Mouse (Mus musculus) hindbrain, embryonic 10.5 days (tissue): ENCODE data around the gene Ganab. TPM values are rescaled to one million over a fixed set of nuclear protein-coding genes. Genes with fewer than 3 reads are reported as not detected.

Source experiments
- DNase-seq: peaks from one replicate; pipeline ENCODE4 v3.0.0-alpha.2; 2017; ENCODE audit warnings: low spot score
- H3K27ac ChIP-seq: fragments of 300-500 bp; sonication (generic); 2 replicates; pipeline ENCODE4 v1.5.1; 2016; ENCODE audit warnings: mild to moderate bottlenecking, moderate library complexity
- H3K27me3 ChIP-seq: fragments of 300-500 bp; sonication (generic); 2 replicates; pipeline ENCODE4 v1.6.1; 2016; ENCODE audit warnings: mild to moderate bottlenecking; ENCODE audit not compliant: poor library complexity, insufficient read depth, severe bottlenecking
- H3K36me3 ChIP-seq: fragments of 300-500 bp; sonication (generic); 2 replicates; pipeline ENCODE4 v1.6.1; 2016; ENCODE audit warnings: mild to moderate bottlenecking, moderate library complexity
- H3K4me1 ChIP-seq: fragments of 300-500 bp; sonication (generic); replicated peaks from 2 replicates; pipeline ENCODE4 v1.6.1; 2016; ENCODE audit warnings: mild to moderate bottlenecking
- H3K4me3 ChIP-seq: fragments of 300-500 bp; sonication (generic); 2 replicates; pipeline ENCODE4 v1.5.1; 2016; ENCODE audit warnings: mild to moderate bottlenecking, moderate library complexity
- H3K9me3 ChIP-seq: fragments of 300-500 bp; sonication (generic); 2 replicates; pipeline ENCODE4 v1.6.1; 2016; ENCODE audit warnings: mild to moderate bottlenecking, moderate library complexity
- WGBS: fragments of 180-500 bp; shearing (Covaris S2); methylation state at CpG from one replicate; pipeline ENCODE4 v1.1.7; 2016; 5-methylcytosine and 5-hydroxymethylcytosine counted together
- polyA plus RNA-seq: library from polyadenylated mRNA; unstranded; fragments of >200 nt; fragmentation: Nextera tagmentation; extraction: Ambion mirVana; gene quantifications from 2 replicates; pipeline ENCODE4 v1.2.1, GENCODE M21; 2016

Gene Ganab
- polyA plus RNA-seq, 1 experiment from 2014 or later: 113 TPM

DNA sequence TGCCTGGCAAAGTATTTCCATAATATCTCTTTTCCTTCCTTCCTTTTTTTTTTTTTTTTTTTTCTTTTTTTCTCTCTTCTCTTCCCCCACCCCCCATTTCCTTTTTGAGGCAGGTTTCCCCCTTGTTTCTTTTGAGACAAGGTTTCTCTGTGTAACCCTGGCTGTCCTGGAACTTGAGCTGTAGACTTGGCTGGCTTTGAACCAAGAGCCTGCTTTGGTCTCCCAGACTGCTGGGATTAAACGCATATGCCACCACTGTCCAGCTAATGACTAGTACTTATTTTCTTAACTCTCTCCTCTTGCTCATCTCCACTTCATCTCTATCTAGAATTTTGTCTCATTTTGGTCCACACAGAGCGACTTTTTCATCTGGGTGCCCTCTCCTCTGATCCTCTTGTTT is 45.2 kb downstream of the Ganab start:
- WGBS: 72% methylated on average over 2 of the region's 2 CpGs
- DNase-seq: no peak
- Histone ChIP-seq H3K9me3 (no peaks in the 10 kb centered on the region), H3K36me3 (peaks cover 63% of the 10 kb centered on the region), H3K4me1 (peaks cover 46% of the 10 kb centered on the region), H3K27ac (peak overlapping the region; percentile 98), H3K4me3 (peak overlapping the region; percentile 95), H3K27me3 (no peaks in the 10 kb centered on the region)

DNA sequence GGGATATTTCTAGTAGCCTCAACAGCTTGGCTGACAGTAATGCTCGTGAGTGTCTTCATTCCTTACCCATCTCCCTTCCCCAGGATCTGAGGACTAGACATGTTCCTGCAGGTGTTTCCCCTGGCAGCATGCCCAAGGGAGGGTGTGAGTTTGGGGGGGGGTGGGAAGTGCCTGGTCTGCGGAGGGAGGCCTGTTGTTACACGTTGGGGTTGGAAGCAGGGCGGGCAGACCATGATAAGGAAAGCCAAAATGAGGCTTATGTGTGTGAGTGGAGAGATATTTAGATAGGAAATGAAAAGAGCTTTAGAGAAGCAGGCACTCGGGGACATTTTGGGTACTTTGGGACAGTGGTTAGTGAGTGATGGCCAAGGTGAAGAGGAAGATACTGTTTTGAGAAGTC is 46.2 kb downstream of the Ganab start:
- DNase-seq: no peak
- peaks cover 46% of the 10 kb centered on the region for H3K4me1 ChIP-seq
- H3K27me3 ChIP-seq: no peaks in the 10 kb centered on the region
- H3K36me3 ChIP-seq: peaks cover 63% of the 10 kb centered on the region
- H3K9me3 ChIP-seq: no peaks in the 10 kb centered on the region
- WGBS: 80% methylated on average over 5 of the region's 5 CpGs
- no peak overlapping the region; the same call in 1 of the 2 replicates for H3K27ac ChIP-seq
- H3K4me3 ChIP-seq: peak overlapping the region; percentile 95

DNA sequence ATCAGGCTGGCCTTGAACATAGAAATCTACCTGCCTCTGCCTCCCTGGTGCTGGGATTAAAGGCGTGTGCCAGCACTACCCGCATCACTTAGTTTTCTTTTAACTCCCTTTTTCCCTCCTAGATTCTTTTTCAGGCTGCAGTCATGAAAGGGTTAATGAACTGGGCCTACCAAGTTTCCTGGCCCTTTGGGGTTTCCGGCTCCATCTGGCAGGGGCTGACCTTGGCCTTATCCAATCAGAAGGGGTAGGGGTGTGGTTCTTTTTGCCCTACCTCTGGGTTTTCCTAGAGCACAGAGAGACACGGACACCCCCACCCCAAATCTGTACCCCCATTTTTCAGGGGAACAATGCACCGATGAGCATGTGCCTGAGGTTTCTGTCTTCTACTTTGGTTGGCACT is 46.9 kb downstream of the Ganab start:
- Histone ChIP-seq H3K4me1 (peaks cover 46% of the 10 kb centered on the region), H3K4me3 (peak overlapping the region; percentile 28; the same call in 1 of the 2 replicates), H3K27ac (no peak overlapping the region; the same call in 1 of the 2 replicates), H3K36me3 (peaks cover 66% of the 10 kb centered on the region), H3K27me3 (no peaks in the 10 kb centered on the region), H3K9me3 (no peaks in the 10 kb centered on the region)
- DNase-seq: peak; percentile 70
- 59% methylated on average over 5 of the region's 5 CpGs for WGBS

DNA sequence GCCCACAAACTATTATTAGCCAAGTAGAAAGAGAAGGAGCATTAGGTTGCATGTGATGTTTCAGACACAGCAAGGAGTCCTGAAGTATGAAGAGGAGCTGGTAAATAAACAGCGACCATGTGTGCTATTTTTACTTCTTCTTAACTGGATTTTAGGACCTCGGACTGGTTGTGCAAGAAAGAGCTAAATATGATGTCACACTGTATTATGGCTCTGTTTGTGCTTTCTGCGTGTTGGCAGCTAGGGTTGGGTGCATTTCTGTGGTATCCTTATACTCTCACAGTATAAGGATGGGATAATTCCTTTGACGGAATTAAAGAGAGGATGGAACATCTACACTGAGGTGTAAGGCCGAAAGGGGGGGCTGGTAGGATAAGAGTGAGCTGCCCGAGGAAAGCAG is 47.4 kb downstream of the Ganab start:
- Histone ChIP-seq H3K9me3 (no peaks in the 10 kb centered on the region), H3K27me3 (no peaks in the 10 kb centered on the region), H3K36me3 (peaks cover 70% of the 10 kb centered on the region), H3K4me3 (peak overlapping the region; percentile 28; the same call in 1 of the 2 replicates), H3K27ac (no peak overlapping the region), H3K4me1 (peaks cover 45% of the 10 kb centered on the region)
- WGBS: 93% methylated on average over 6 of the region's 6 CpGs
- DNase-seq: no peak

DNA sequence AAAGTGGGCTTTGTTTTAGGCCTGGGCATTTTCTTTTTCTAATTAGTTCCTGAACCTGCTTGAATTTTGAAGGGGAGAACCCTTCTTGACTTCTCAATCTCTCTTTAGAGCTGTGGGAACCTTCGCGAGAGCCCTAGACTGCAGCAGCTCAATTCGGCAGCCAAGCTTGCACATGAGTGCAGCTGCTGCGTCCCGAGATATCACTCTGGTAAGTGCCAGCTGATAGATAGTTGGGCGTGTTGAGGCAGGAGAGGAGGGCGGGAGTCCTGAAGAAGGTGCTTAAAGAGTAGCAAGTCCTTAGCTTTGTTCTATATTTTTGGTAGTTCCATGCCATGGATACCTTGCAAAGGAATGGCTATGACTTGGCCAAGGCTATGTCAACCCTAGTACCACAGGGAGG is 49.1 kb downstream of the Ganab start:
- peaks cover 87% of the 10 kb centered on the region for H3K36me3 ChIP-seq
- H3K27me3 ChIP-seq: no peaks in the 10 kb centered on the region
- DNase-seq: no peak
- H3K4me3 ChIP-seq: no peak overlapping the region
- H3K9me3 ChIP-seq: no peaks in the 10 kb centered on the region
- H3K27ac ChIP-seq: no peak overlapping the region
- H3K4me1 ChIP-seq: peaks cover 32% of the 10 kb centered on the region
- 95% methylated on average over 7 of the region's 7 CpGs for WGBS

DNA sequence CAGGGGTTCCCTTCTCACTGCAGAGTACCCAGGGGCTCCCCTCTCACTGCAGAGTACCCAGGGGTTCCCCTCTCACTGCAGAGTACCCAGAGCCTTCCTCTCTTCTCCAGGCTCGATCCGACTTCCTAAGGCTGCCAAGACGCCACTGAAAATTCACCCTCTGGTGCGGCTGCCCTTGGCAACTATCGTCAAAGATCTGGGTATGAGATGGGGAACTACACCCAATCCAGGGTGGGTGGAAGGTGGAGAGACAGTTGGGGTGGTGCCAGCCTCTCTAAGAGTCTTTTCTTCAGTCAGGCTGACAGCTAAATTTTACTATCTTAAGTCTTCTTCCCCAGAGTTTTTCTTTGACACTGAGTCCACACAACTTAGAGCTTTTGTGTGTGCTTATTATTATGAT is 52.3 kb downstream of the Ganab start:
- H3K36me3 ChIP-seq: peaks cover 78% of the 10 kb centered on the region
- no peak for DNase-seq
- WGBS: 93% methylated on average over 5 of the region's 5 CpGs

DNA sequence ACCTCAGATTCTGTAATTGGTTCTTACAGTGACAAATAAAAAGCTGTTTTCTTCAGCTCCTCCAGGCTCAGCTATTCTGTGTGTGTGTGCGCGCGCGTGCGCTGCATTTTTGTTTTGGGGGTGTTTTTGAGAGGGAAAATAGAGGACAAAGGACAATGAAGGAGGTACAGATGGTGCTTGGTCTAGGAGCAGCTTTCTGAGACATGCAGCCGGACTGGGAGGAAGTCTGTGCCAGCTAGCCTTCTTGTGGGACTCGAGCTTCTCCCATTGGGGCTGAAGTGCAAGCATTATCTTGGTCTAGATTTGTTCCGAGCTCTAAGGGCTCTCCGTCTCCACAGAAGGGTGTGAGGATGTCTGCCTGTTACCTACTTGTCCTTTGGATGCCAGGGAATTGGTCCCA is 54.4 kb downstream of the Ganab start:
- H3K27me3 ChIP-seq: no peaks in the 10 kb centered on the region
- peaks cover 77% of the 10 kb centered on the region for H3K36me3 ChIP-seq
- H3K9me3 ChIP-seq: no peaks in the 10 kb centered on the region
- 92% methylated on average over 9 of the region's 9 CpGs for WGBS
- H3K4me1 ChIP-seq: peaks cover 26% of the 10 kb centered on the region
- H3K4me3 ChIP-seq: 0 out of 2 replicates have a peak overlapping the region, but pooled peaks have one; percentile 2
- DNase-seq: no peak
- peak overlapping the region; percentile 87 for H3K27ac ChIP-seq

More for the DNA sequence above, 52.3 kb downstream of the Ganab start:
- Histone ChIP-seq H3K27ac (no peak overlapping the region), H3K27me3 (no peaks in the 10 kb centered on the region), H3K9me3 (no peaks in the 10 kb centered on the region), H3K4me3 (no peak overlapping the region), H3K4me1 (peaks cover 29% of the 10 kb centered on the region)

DNA sequence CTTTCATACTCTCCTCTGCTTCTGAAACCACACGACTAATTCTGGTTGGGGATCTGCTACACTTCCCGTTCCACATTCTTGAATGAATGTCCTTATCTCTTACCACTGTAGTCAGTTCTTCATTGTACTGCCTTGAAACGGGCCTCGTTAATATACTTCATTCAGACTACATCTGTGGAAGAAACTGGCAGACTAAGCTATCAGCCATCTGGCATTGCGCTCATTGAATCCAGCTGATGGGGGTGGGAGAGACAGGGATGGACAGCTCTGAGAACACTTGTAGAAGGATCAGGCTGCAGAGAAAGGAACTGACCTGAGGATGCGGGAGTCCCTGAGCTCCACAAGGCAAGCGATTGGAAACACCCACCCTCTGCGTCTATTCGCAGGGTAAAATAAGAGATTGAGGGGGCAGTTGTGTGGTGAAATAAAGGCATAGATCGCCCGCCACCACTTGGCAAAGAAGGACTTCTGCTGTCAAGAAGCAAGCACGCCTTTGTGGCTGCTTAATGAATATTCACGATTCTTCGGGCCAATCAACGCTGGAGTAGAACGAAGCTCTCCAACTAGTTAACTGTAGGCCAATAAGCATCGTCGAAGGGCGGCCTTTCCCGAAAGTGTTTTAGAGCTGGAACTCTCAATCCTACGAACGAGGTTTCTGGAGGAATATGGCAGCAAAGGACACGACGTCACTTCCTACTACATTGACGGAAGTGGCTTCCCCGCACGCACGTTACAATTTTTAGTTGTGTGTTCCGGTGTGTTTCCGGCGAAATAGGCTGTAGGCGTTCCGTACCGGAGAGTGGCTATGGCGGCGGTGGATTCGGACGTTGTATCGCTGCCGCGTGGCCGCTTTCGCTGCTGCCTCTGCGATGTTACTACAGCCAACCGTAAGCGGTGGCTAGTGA is 55.5 kb downstream of the Ganab start, which contains the start of gene Tut1:
TSS of gene Tut1 (plus strand) at position 713 of the 905 bp plus-strand sequence.
- 6% methylated on average over 46 of the region's 46 CpGs for WGBS
- H3K27ac ChIP-seq: peak within 1 kb of the TSS; percentile 87
- H3K4me3 ChIP-seq: peak within 1 kb of the TSS; percentile 84
- H3K4me1 ChIP-seq: peaks cover 26% of the 10 kb centered on the region
- H3K27me3 ChIP-seq: no peaks in the 10 kb centered on the region
- peak; percentile 91 for DNase-seq
- H3K36me3 ChIP-seq: peaks cover 77% of the 10 kb centered on the region
- no peaks in the 10 kb centered on the region for H3K9me3 ChIP-seq

DNA sequence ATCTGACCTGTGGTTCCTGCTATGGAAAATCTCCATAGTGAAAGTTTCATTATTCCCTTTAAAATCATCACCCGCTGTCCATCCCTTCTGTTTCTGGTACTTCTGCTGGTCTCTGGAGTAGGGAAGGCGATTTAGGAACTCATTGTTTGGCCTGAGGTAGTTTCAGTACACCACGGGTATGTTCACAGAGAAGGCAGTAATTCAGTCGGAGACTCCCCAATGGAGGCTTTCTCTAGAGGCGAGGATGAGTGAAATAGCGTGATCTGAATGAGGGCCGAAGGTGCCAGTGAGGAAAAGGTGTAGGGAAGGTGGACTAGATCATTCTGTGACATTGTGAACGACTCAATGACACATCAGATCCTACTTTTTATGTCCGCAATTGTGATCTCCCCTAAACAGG is 56.3 kb downstream of the Ganab start:
- H3K4me1 ChIP-seq: peaks cover 26% of the 10 kb centered on the region
- H3K9me3 ChIP-seq: no peaks in the 10 kb centered on the region
- peak overlapping the region; percentile 84 for H3K4me3 ChIP-seq
- H3K27ac ChIP-seq: peak overlapping the region; percentile 87
- no peaks in the 10 kb centered on the region for H3K27me3 ChIP-seq
- 12% methylated on average over 9 of the region's 9 CpGs for WGBS
- no peak for DNase-seq
- H3K36me3 ChIP-seq: peaks cover 76% of the 10 kb centered on the region

DNA sequence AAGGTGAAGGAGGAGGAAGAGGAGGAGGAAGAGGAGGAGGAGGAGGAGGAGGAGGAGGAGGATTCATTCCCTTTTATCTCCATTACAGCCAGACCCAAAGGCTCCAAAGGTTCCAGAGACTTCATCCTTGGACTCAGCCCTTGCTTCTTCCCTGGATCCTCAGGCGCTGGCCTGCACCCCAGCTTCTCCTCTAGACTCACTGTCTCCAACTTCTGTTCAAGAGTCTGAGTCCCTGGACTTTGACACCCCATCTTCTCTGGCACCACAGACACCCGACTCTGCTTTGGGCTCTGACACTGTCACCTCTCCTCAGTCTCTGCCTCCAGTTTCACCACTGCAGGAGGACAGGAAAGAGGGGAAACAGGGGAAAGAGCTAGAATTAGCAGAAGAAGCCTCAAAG is 64.4 kb downstream of the Ganab start:
- no peak for DNase-seq
- Histone ChIP-seq H3K27ac (no peak overlapping the region), H3K27me3 (no peaks in the 10 kb centered on the region), H3K4me1 (peaks cover 16% of the 10 kb centered on the region), H3K36me3 (peaks cover 88% of the 10 kb centered on the region), H3K9me3 (no peaks in the 10 kb centered on the region), H3K4me3 (no peak overlapping the region)
- 90% methylated on average over 2 of the region's 2 CpGs for WGBS

DNA sequence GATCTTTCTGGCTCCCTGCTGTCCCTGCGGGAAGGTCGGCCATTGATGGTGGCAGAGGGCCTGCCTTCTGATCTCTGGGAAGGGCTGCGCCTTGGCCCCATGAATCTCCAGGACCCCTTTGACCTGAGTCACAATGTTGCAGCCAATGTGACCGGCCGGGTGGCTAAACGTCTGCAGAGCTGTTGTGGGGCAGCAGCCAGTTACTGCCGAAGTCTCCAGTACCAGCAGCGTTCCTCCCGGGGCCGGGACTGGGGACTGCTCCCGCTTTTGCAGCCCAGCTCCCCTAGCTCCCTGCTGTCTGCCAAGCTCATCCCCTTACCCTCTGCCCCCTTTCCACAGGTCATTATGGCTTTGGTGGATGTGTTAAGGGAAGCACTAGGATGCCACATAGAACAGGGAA is 67.2 kb downstream of the Ganab start:
- 85% methylated on average over 11 of the region's 11 CpGs for WGBS
- DNase-seq: no peak
- Histone ChIP-seq H3K27ac (no peak overlapping the region), H3K4me1 (peaks cover 29% of the 10 kb centered on the region), H3K27me3 (no peaks in the 10 kb centered on the region), H3K9me3 (no peaks in the 10 kb centered on the region), H3K36me3 (peaks cover 81% of the 10 kb centered on the region), H3K4me3 (peak overlapping the region; percentile 14; the same call in 1 of the 2 replicates)

DNA sequence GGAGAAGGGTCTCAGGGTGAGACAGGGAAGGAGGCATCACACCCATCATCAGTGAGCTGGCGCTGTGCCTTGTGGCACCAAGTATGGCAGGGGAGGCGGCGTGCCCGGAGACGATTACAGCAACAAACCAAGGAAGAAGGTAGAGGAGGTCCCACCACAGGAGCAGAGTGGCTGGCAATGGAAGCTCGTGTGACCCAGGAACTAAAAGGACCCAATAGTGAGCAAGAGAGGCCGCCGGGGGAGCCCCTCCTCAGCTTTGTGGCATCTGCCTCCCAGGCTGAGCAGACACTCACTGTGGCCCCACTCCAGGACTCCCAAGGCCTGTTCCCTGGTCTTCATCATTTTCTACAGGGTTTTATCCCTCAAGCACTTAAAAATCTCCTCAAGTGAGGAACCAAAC is 67.9 kb downstream of the Ganab start:
- no peak for DNase-seq
- Histone ChIP-seq H3K9me3 (no peaks in the 10 kb centered on the region), H3K27ac (peak overlapping the region; percentile 95), H3K27me3 (no peaks in the 10 kb centered on the region), H3K4me1 (peaks cover 29% of the 10 kb centered on the region), H3K36me3 (peaks cover 81% of the 10 kb centered on the region), H3K4me3 (peak overlapping the region; percentile 88)
- 76% methylated on average over 8 of the region's 8 CpGs for WGBS

DNA sequence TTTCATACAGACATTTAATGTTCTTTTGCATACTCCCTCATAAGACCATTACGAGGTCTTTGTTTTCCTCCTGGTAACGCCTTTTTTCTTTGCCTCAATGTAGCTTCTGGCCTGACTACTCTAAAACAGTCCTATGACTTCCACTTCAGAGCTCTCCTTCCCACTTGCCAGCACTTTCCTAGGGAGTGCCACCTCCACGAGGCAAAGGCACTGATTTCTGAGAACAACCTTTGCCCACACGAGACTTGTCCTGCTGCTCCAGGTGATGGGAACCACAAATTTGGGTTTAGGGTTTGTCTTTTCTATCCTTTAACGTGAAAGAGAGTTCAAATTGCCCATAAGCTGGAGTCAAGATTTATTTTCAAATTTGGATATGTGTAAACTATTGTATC is 68.3 kb downstream of the Ganab start:
- no peaks in the 10 kb centered on the region for H3K27me3 ChIP-seq
- no peak for DNase-seq
- peak overlapping the region; percentile 95 for H3K27ac ChIP-seq
- WGBS: 48% methylated on average over 5 of the region's 5 CpGs
- H3K4me3 ChIP-seq: peak overlapping the region; percentile 88
- H3K4me1 ChIP-seq: peaks cover 29% of the 10 kb centered on the region
- peaks cover 81% of the 10 kb centered on the region for H3K36me3 ChIP-seq
- no peaks in the 10 kb centered on the region for H3K9me3 ChIP-seq
